15 mouse cellular contexts compared by ENCODE assay signal in genomic region chr5:4066476-4067115, GRCm38 (mm10). TPM values are rescaled to one million over a fixed set of nuclear protein-coding genes. Genes with fewer than 3 reads are reported as not detected.
DNase-seq lines count a peak whose midpoint lies in the region; ATAC-seq and TF ChIP-seq lines count a peak whose summit lies in the region.
"Had no signal": no experiment of that assay in that cellular context is flagged by ENCODE, and none has a peak within 500 bp of the region (broad histone marks: within the 10 kb centered on the region; RNA-seq: fewer than 3 reads in every experiment).

No protein-coding gene starts in this region.

- 87% methylated on average over 18 of the region's 18 CpGs for WGBS in heart, embryonic 16.5 days
- WGBS in lung, embryonic 14.5 days: 82% methylated on average over 18 of the region's 18 CpGs
- WGBS in embryonic facial prominence, embryonic 15.5 days: 93% methylated on average over 18 of the region's 18 CpGs

- H3K36me3 ChIP-seq in heart, embryonic 16.5 days (ENCODE audit: control insufficient read depth, insufficient read depth): peaks cover 50% of the 10 kb centered on the region
- peaks cover 61% of the 10 kb centered on the region for H3K36me3 ChIP-seq in lung, embryonic 14.5 days (ENCODE audit: insufficient read depth)
- peaks cover 81% of the 10 kb centered on the region for H3K36me3 ChIP-seq in embryonic facial prominence, embryonic 15.5 days

- H3K4me2 ChIP-seq in heart, embryonic 16.5 days (ENCODE audit: low read depth, low read length): no peak overlapping the region
- no peak overlapping the region for H3K4me2 ChIP-seq in lung, embryonic 14.5 days
- H3K4me2 ChIP-seq in embryonic facial prominence, embryonic 15.5 days (replicated peaks): no peak overlapping the region
- H3K4me2 ChIP-seq: heart, embryonic 11.5 days; intestine, embryonic 15.5 days had no signal

- no peak overlapping the region for H3K4me3 ChIP-seq in heart, embryonic 16.5 days (ENCODE audit: low read length)
- H3K4me3 ChIP-seq in lung, embryonic 14.5 days (ENCODE audit: low read depth, low read length): no peak overlapping the region
- no peak overlapping the region for H3K4me3 ChIP-seq in embryonic facial prominence, embryonic 15.5 days (replicated peaks)
- H3K4me3 ChIP-seq: intestine, embryonic 15.5 days had no signal

- H3K9ac ChIP-seq in heart, embryonic 16.5 days (ENCODE audit: low read length): no peak overlapping the region
- H3K9ac ChIP-seq in lung, embryonic 14.5 days: no peak overlapping the region
- no peak overlapping the region for H3K9ac ChIP-seq in embryonic facial prominence, embryonic 15.5 days
- H3K9ac ChIP-seq: intestine, embryonic 15.5 days had no signal

- TF ChIP-seq CTCF in lung, embryonic 14.5 days (IDR thresholded peaks at IDR 0.05; ENCODE audit: low read depth): no peak

- H3K27me3 ChIP-seq in heart, embryonic 16.5 days (ENCODE audit: control insufficient read depth, insufficient read depth, low read length): no peaks in the 10 kb centered on the region
- H3K27me3 ChIP-seq in lung, embryonic 14.5 days (ENCODE audit: insufficient read depth, low read length): no peaks in the 10 kb centered on the region
- no peaks in the 10 kb centered on the region for H3K27me3 ChIP-seq in embryonic facial prominence, embryonic 15.5 days
- H3K27me3 ChIP-seq: CH12.LX; intestine, embryonic 15.5 days had no signal

- no peaks in the 10 kb centered on the region for H3K9me3 ChIP-seq in heart, embryonic 16.5 days (replicated peaks; ENCODE audit: control insufficient read depth, low read length)
- H3K9me3 ChIP-seq in lung, embryonic 14.5 days (ENCODE audit: low read depth, low read length): no peaks in the 10 kb centered on the region
- H3K9me3 ChIP-seq in embryonic facial prominence, embryonic 15.5 days (replicated peaks): no peaks in the 10 kb centered on the region
- H3K9me3 ChIP-seq: intestine, embryonic 15.5 days had no signal

- peak overlapping the region; percentile 51 for H3K27ac ChIP-seq in heart, embryonic 16.5 days (ENCODE audit: low read length)
- no peak overlapping the region for H3K27ac ChIP-seq in lung, embryonic 14.5 days (ENCODE audit: low read depth)
- no peak overlapping the region for H3K27ac ChIP-seq in embryonic facial prominence, embryonic 15.5 days (replicated peaks)
- H3K27ac ChIP-seq: intestine, embryonic 15.5 days had no signal

- 0 out of 2 replicates have a peak, but pooled peaks have one; percentile 23 for ATAC-seq in heart, embryonic 16.5 days (replicated peaks; ENCODE audit: extremely low read depth, insufficient read depth, low FRiP score)
- peak; percentile 58; the same call in 1 of the 2 replicates for ATAC-seq in lung, embryonic 14.5 days (ENCODE audit: insufficient read depth)
- ATAC-seq in embryonic facial prominence, embryonic 15.5 days (ENCODE audit: insufficient number of reproducible peaks, low FRiP score, low TSS enrichment, low read depth): 0 out of 2 replicates have a peak, but pooled peaks have one; percentile 39
- ATAC-seq in granulocyte monocyte progenitor cell, adult 5-6 weeks (replicated peaks; ENCODE audit: poor library complexity, severe bottlenecking): 0 out of 2 replicates have a peak, but pooled peaks have one; percentile 7
- ATAC-seq: intestine, embryonic 15.5 days had no signal

- intact Hi-C loops in heart, postnatal 25 days (cut with DNase I): no loop called here

- no peak for DNase-seq in heart, postnatal 25 days (ENCODE audit: low spot score)
- no peak for DNase-seq in lung, embryonic 14.5 days
- DNase-seq in lung, postnatal 4 days: no peak
- no peak for DNase-seq in urinary bladder, adult 18-20 months (ENCODE audit: low spot score in 2 of 2)
- DNase-seq in Muller cell, postnatal 12 days (ENCODE audit: inconsistent ontology term): no peak
- DNase-seq: cerebellum, postnatal 25 days; lung, adult 2 months; right cerebral cortex, postnatal 25 days; thymus, adult 2 months had no signal

- H3K4me1 ChIP-seq in heart, embryonic 16.5 days (ENCODE audit: control insufficient read depth, insufficient read depth, low read length): peaks cover 5% of the 10 kb centered on the region; the same call in 1 of the 2 replicates
- no peaks in the 10 kb centered on the region for H3K4me1 ChIP-seq in lung, embryonic 14.5 days (ENCODE audit: insufficient read depth)
- H3K4me1 ChIP-seq in embryonic facial prominence, embryonic 15.5 days: no peaks in the 10 kb centered on the region
- H3K4me1 ChIP-seq: intestine, embryonic 15.5 days had no signal

RNA-seq across cellular contexts. Expression of gene Cyp51, which starts 38.0 kb away (rescaled TPM):
- polyA plus RNA-seq in heart, embryonic 16.5 days (2015; fragmentation: Nextera tagmentation; extraction: Ambion mirVana): 21.7 and 24.4 TPM in 2 replicates
- 1 to 10 TPM; 4.5 to 7.4 TPM for total RNA-seq in heart, postnatal 25 days (2021)
- 65.5 and 69.3 TPM in 2 replicates for polyA plus RNA-seq in lung, embryonic 14.5 days (2014; fragmentation: Nextera tagmentation; extraction: Ambion mirVana)
- polyA plus RNA-seq in embryonic facial prominence, embryonic 15.5 days (2015; fragmentation: Nextera tagmentation; extraction: Ambion mirVana): 57.4 and 57.5 TPM in 2 replicates
- total RNA-seq in granulocyte monocyte progenitor cell, adult 5-6 weeks (2014; fragmentation: Nextera tagmentation): 5.5 and 12.9 TPM in 2 replicates
- 17.6 and 20.3 TPM in 2 replicates for total RNA-seq in granulocyte monocyte progenitor cell, adult 5-6 weeks (2017)

Comparison
In these comparisons a context has a peak if more than half of its experiments do, and no peak if none do; other contexts are left out.
1. ATAC-seq: peak in every context shown above with its lines; median percentile 58 in lung, embryonic 14.5 days; 39 in embryonic facial prominence, embryonic 15.5 days; 23 in heart, embryonic 16.5 days; 7 in granulocyte monocyte progenitor cell, adult 5-6 weeks.